Mouse (Mus musculus) CH12.LX (cell line): ENCODE measurements around the gene Uggt1. TPM values are rescaled to one million over a fixed set of nuclear protein-coding genes. Genes with fewer than 3 reads are reported as not detected.

Source experiments
- DNase-seq: peaks from one replicate; pipeline ENCODE4 v3.0.0-alpha.2; 2013; ENCODE audit errors: extremely low read depth
- H3K27ac ChIP-seq: 2 replicates; pipeline ENCODE4 v1.5.1; 2012; ENCODE audit warnings: low read depth, mild to moderate bottlenecking, control low read depth, moderate library complexity; ENCODE audit not compliant: insufficient read depth
- H3K27me3 ChIP-seq: replicated peaks from 2 replicates; pipeline ENCODE3; 2012; ENCODE audit warnings: inconsistent platforms
- H3K36me3 ChIP-seq, 2 experiments: replicated peaks in 1 of 2; 2 replicates each; pipeline versions ENCODE3 to v1.6.1; 2012; ENCODE audit warnings: inconsistent platforms in 1 of 2, low read length in 1 of 2, mild to moderate bottlenecking in 1 of 2, mixed read lengths in 1 of 2, moderate library complexity in 1 of 2; ENCODE audit not compliant: control insufficient read depth in 1 of 2, insufficient read depth in 1 of 2
- H3K4me1 ChIP-seq, 2 experiments: 2 replicates each; pipeline ENCODE4 v1.6.1; 2012; ENCODE audit warnings: inconsistent platforms in 1 of 2, moderate library complexity in 1 of 2; ENCODE audit not compliant: insufficient read depth in 2 of 2, control insufficient read depth in 1 of 2
- H3K4me2 ChIP-seq: 2 replicates; pipeline ENCODE4 v1.6.1; 2012; ENCODE audit warnings: low read depth, mild to moderate bottlenecking, control low read depth; ENCODE audit not compliant: poor library complexity, insufficient read depth, severe bottlenecking
- H3K4me3 ChIP-seq, 3 experiments: fragments of 150-350 bp in 1 of 3; sonication (generic) in 1 of 3; replicated peaks in 1 of 3; 2 replicates each; pipeline versions ENCODE3 to v1.5.1; 2011 to 2012; ENCODE audit warnings: low read depth in 2 of 3, low read length in 2 of 3, mild to moderate bottlenecking in 2 of 3, moderate library complexity in 2 of 3, control low read depth in 1 of 3, improper control_type of control experiment in 1 of 3, inconsistent platforms in 1 of 3, mixed read lengths in 1 of 3; ENCODE audit not compliant: poor library complexity in 1 of 3
- H3K79me2 ChIP-seq: replicated peaks from 2 replicates; pipeline ENCODE4 v1.6.1; 2012; ENCODE audit warnings: mild to moderate bottlenecking, moderate library complexity; ENCODE audit not compliant: control insufficient read depth, poor library complexity, insufficient read depth, severe bottlenecking; ENCODE audit errors: extremely low read depth
- H3K9ac ChIP-seq: 2 replicates; pipeline ENCODE4 v1.6.1; 2012; ENCODE audit warnings: low read depth, mild to moderate bottlenecking, control low read depth, moderate library complexity; ENCODE audit not compliant: insufficient read depth
- H3K9me3 ChIP-seq: replicated peaks from 2 replicates; pipeline ENCODE3; 2012; ENCODE audit warnings: low read length, inconsistent platforms, mixed read lengths
- BHLHE40 ChIP-seq: IDR thresholded peaks from 2 replicates; pipeline ENCODE4 v1.6.1; 2011; ENCODE audit warnings: mild to moderate bottlenecking, low read depth, low read length, improper control_type of control experiment
- CTCF ChIP-seq, 2 experiments: IDR thresholded peaks in 1 of 2; conservative IDR thresholded peaks in 1 of 2; 2 replicates each; pipeline ENCODE4 v1.5.1; 2011 to 2012; ENCODE audit warnings: low read depth in 2 of 2, low read length in 2 of 2, improper control_type of control experiment in 1 of 2, inconsistent platforms in 1 of 2, mild to moderate bottlenecking in 1 of 2, moderate library complexity in 1 of 2
- ETS1 ChIP-seq: conservative IDR thresholded peaks from 2 replicates; pipeline ENCODE4 v1.6.1; 2012; ENCODE audit warnings: low read depth, mild to moderate bottlenecking, inconsistent platforms, low read length, improper control_type of control experiment, moderate library complexity
- IRF4 ChIP-seq: IDR thresholded peaks from 2 replicates; pipeline ENCODE4 v1.6.1; 2014; ENCODE audit warnings: low read depth, mild to moderate bottlenecking, inconsistent platforms, low read length, improper control_type of control experiment
- MEF2A ChIP-seq: IDR thresholded peaks from 2 replicates; pipeline ENCODE4 v1.6.1; 2014; ENCODE audit warnings: low read depth, mild to moderate bottlenecking, inconsistent platforms, low read length, improper control_type of control experiment, borderline replicate concordance
- NRF1 ChIP-seq: IDR thresholded peaks from 2 replicates; pipeline ENCODE4 v1.6.1; 2014; ENCODE audit warnings: low read depth, mild to moderate bottlenecking, inconsistent platforms, low read length, improper control_type of control experiment, moderate library complexity
- RAD21 ChIP-seq: IDR thresholded peaks from 2 replicates; pipeline ENCODE4 v1.6.1; 2011; ENCODE audit warnings: low read depth, mild to moderate bottlenecking, low read length, improper control_type of control experiment, moderate library complexity
- RCOR1 ChIP-seq: conservative IDR thresholded peaks from 2 replicates; pipeline ENCODE4 v1.6.1; 2012; ENCODE audit warnings: low read depth, mild to moderate bottlenecking, inconsistent platforms, low read length, improper control_type of control experiment
- SMC3 ChIP-seq: IDR thresholded peaks from 2 replicates; pipeline ENCODE4 v1.6.1; 2011; ENCODE audit warnings: low read depth, low read length, improper control_type of control experiment
- TCF12 ChIP-seq: IDR thresholded peaks from 2 replicates; pipeline ENCODE4 v1.6.1; 2014; ENCODE audit warnings: low read depth, mild to moderate bottlenecking, inconsistent platforms, low read length, improper control_type of control experiment
- UBTF ChIP-seq: IDR thresholded peaks from 2 replicates; pipeline ENCODE4 v1.6.1; 2012; ENCODE audit warnings: low read depth, mild to moderate bottlenecking, inconsistent platforms, low read length, improper control_type of control experiment, moderate library complexity
- USF2 ChIP-seq: conservative IDR thresholded peaks from 2 replicates; pipeline ENCODE4 v1.6.1; 2011; ENCODE audit warnings: low read depth, low read length, improper control_type of control experiment
- ZC3H11A ChIP-seq: IDR thresholded peaks from 2 replicates; pipeline ENCODE4 v1.6.1; 2012; ENCODE audit warnings: low read depth, mild to moderate bottlenecking, inconsistent platforms, low read length, improper control_type of control experiment
- dilution Hi-C: fragments of 300-500 bp; cut with MboI; formaldehyde crosslinking; loops from 2 replicates; pipeline ENCODE4 v1.14.3; 2020; ENCODE audit warnings: low sequenced_read_pairs; ENCODE audit not compliant: extremely low pct_unique_long_range_greater_than_20kb, extremely low pct_ligation_motif_present
- in situ Hi-C: fragments of 300-500 bp; cut with MboI; formaldehyde crosslinking; loops from 3 replicates; pipeline ENCODE4 v1.14.3; 2019; ENCODE audit warnings: low sequenced_read_pairs, low pct_ligation_motif_present, low pct_unique_long_range_greater_than_20kb, mixed read lengths
- polyA plus RNA-seq: library from polyadenylated mRNA; unstranded; fragments of >175 nt; gene quantifications from 2 replicates; pipeline ENCODE4 v1.2.1, GENCODE M21; 2012; ENCODE audit warnings: low read depth; ENCODE audit not compliant: insufficient read length
- total RNA-seq, 2 experiments: library from RNA; depleted of rRNA; stranded (reverse); fragments of 300-350 nt in 1 of 2; fragments of >200 nt in 1 of 2; gene quantifications; 2 replicates each; pipeline ENCODE4 v1.2.3; 2012 to 2014

The Uggt1 gene
- total and polyA plus RNA-seq, 3 experiments, result 35.3 to 41.2 (median 39.5) TPM

DNA sequence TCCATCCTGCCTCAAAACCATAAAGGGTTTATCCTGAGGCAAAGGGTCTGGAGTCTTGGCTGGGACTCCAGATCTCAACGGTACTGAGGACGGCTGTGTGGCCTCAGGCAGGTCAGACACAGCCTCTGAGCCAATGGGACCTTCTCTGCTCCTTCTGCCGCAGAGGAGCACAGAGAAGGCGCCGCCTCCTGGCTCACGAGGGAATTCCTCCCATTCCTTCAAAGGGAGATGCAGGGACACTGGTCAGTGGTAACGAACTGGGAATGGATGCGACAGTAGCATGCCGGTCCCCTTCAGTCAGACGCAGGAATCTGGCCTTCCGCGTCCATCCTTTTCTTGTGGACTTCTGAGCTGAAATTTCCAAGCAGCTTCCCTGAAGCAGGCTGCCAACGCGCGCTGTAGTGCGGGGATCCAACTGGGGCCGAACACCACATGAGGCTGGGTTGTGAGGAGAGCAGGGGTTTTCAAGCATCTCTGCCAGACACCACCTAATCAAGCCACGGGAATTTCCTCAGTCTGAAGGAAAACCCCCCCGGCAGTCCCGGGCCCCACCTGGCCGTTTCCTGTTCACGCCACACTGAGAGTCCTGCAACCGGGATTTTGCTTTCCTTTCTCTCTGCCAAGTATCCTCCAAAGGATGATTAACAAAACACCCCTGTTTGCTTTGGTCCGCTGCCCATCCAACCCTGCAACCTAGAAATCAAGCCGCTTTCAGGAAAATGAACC, 10.3 kb upstream of the Uggt1 start:
- in situ Hi-C loops (loop anchor here (25.0 kb wide), 1 partner anchor 417 kb away; no protein-coding TSS in a partner anchor), dilution Hi-C loops (no loop called here)
- H3K27me3 ChIP-seq, result peaks cover 3% of the 10 kb centered on the region
- H3K4me2 ChIP-seq, result no peak overlapping the region
- H3K4me3 ChIP-seq, result no peak overlapping the region
- DNase-seq, result no peak
- H3K9me3 ChIP-seq, result peaks cover 28% of the 10 kb centered on the region
- peaks cover 10 to 41% of the 10 kb centered on the region in 2 experiments for H3K4me1 ChIP-seq
- H3K36me3 ChIP-seq, result no peaks in the 10 kb centered on the region
- no peak overlapping the region for H3K27ac ChIP-seq
- H3K9ac ChIP-seq, result no peak overlapping the region
- no peaks in the 10 kb centered on the region for H3K79me2 ChIP-seq
- TF ChIP-seq RCOR1, result no peak
- TF ChIP-seq UBTF, result no peak
- peak; percentile 24; the same call in 1 of the 2 replicates for TF ChIP-seq SMC3
- 0 out of 2 replicates have a peak, but pooled peaks have one; percentile 12 for TF ChIP-seq MEF2A
- peak in 1 of 2 experiments; percentile 37; a peak in 2 of 4 replicates for TF ChIP-seq CTCF (conservative IDR thresholded peaks at IDR 0.05 in 1 of 2, IDR thresholded peaks at IDR 0.05 in 1 of 2; ENCODE audit: low read depth in 2 of 2, low read length in 2 of 2)
- TF ChIP-seq TCF12, result peak; percentile 34; the same call in 1 of the 2 replicates
- TF ChIP-seq ETS1, result peak; percentile 44; the same call in 1 of the 2 replicates
- peak; percentile 14; the same call in 1 of the 2 replicates for TF ChIP-seq BHLHE40
- peak; percentile 40; the same call in 1 of the 2 replicates for TF ChIP-seq IRF4

GRCm38 (mm10) chr1:36252791-36253190, 8.3 kb upstream of the Uggt1 start:
- no peak overlapping the region for H3K9ac ChIP-seq
- dilution Hi-C loops, result no loop called here
- H3K36me3 ChIP-seq, result no peaks in the 10 kb centered on the region
- no peak overlapping the region for H3K4me2 ChIP-seq
- peaks cover 18% of the 10 kb centered on the region for H3K9me3 ChIP-seq
- peaks cover 10 to 45% of the 10 kb centered on the region in 2 experiments for H3K4me1 ChIP-seq
- in situ Hi-C loops, result loop anchor here (25.0 kb wide), 1 partner anchor 415 kb away; no protein-coding TSS in a partner anchor
- no peak overlapping the region for H3K4me3 ChIP-seq
- H3K27ac ChIP-seq, result no peak overlapping the region
- no peaks in the 10 kb centered on the region for H3K79me2 ChIP-seq
- TF ChIP-seq USF2, result no peak
- peak; percentile 92 to 94 for TF ChIP-seq CTCF (conservative IDR thresholded peaks at IDR 0.05 in 1 of 2, IDR thresholded peaks at IDR 0.05 in 1 of 2; ENCODE audit: low read depth in 2 of 2, low read length in 2 of 2)
- TF ChIP-seq RAD21, result peak; percentile 98
- TF ChIP-seq SMC3, result peak; percentile 83
- peak; percentile 19 for TF ChIP-seq ZC3H11A
- TF ChIP-seq NRF1, result no peak
- peak; percentile 87 for DNase-seq
- peaks cover 3% of the 10 kb centered on the region for H3K27me3 ChIP-seq
